Mouse (Mus musculus) testis, adult 2 months (tissue): ENCODE results near the gene Maats1. TPM values are rescaled to one million over a fixed set of nuclear protein-coding genes. Genes with fewer than 3 reads are reported as not detected.

ENCODE experiments used
- H3K27ac ChIP-seq: fragments of 200-500 bp; 2 replicates; pipeline ENCODE4 v1.5.1; 2012; ENCODE audit warnings: low read depth, low read length; ENCODE audit not compliant: control insufficient read depth, insufficient read depth
- H3K27me3 ChIP-seq: fragments of 200-500 bp; 2 replicates; pipeline ENCODE4 v1.6.1; 2012; ENCODE audit warnings: mild to moderate bottlenecking, low read length, moderate library complexity; ENCODE audit not compliant: control insufficient read depth, insufficient read depth
- H3K36me3 ChIP-seq: fragments of 200-500 bp; 2 replicates; pipeline ENCODE4 v1.6.1; 2012; ENCODE audit warnings: mild to moderate bottlenecking, low read length; ENCODE audit not compliant: control insufficient read depth, insufficient read depth
- H3K4me1 ChIP-seq: fragments of 200-500 bp; 2 replicates; pipeline ENCODE4 v1.6.1; 2012; ENCODE audit warnings: low read length; ENCODE audit not compliant: control insufficient read depth, insufficient read depth
- H3K4me3 ChIP-seq: fragments of 200-500 bp; 2 replicates; pipeline ENCODE4 v1.5.1; 2012; ENCODE audit warnings: low read depth, mild to moderate bottlenecking, low read length, moderate library complexity, mixed read lengths; ENCODE audit not compliant: control insufficient read depth
- CTCF ChIP-seq: fragments of 200-500 bp; IDR thresholded peaks from 2 replicates; pipeline ENCODE4 v1.5.1; 2012; ENCODE audit warnings: low read depth, mild to moderate bottlenecking, inconsistent platforms, low read length, moderate library complexity; ENCODE audit not compliant: control insufficient read depth, insufficient read depth, insufficient replicate concordance
- POLR2A ChIP-seq: fragments of 200-500 bp; IDR thresholded peaks from 2 replicates; pipeline ENCODE4 v1.6.1; 2012; ENCODE audit warnings: low read depth, mild to moderate bottlenecking, inconsistent platforms, low read length, moderate library complexity; ENCODE audit not compliant: control insufficient read depth
- polyA plus RNA-seq: library from polyadenylated mRNA; depleted of rRNA; stranded (reverse); fragments of >200 nt; gene quantifications from 2 replicates; pipeline ENCODE4 v1.2.3, GENCODE M21; 2012

The Maats1 gene
- polyA plus RNA-seq, 1 experiment: 23.4 TPM

DNA sequence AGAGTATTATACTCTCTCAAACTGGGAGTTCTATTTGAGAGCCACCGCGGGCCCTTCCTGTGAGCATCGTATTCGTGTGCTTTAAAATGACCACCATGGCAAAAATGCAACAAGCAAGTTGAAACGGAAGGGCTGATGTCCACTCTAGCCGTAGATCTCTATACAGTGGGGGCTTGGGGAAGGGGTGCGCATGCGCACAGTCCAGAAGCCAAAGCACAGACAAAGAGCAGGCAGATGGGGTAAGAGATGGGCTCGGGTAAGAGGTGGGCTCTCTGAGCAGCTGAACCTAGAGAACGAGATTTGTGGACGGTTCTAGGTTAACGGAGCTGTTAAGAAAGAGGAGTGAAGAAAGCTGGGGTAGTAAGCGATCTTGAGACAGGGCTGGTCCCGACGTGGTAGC is 17.6 kb downstream of the Maats1 start:
- Histone ChIP-seq H3K36me3 (no peaks in the 10 kb centered on the region), H3K27ac (no peak overlapping the region), H3K4me1 (peaks cover 6% of the 10 kb centered on the region; the same call in 1 of the 2 replicates), H3K27me3 (no peaks in the 10 kb centered on the region), H3K4me3 (peak overlapping the region; percentile 47)
- no peak for TF ChIP-seq POLR2A
- no peak for TF ChIP-seq CTCF

DNA sequence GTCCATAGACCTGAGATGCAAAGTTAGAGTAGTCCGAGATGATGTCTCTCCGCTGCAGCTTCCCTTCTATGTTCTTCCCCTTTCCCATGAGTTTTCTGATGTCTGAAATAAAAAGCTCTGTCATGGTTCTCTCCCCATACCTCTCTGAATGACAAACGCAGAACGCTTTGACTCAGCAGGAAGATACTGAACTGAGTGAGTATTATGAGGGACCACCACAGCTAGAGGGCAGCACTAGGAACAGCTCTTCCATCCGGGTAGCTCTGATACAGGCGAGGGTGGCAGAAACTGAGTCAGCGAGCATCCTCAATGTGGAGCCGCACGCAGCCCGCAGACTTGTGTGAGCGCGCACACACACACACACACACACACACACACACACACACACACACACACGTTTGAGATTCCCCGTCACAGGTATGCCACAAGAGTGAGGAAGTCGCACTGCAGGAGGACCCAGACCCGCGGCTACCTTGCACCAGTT is 20.4 kb downstream of the Maats1 start:
- Histone ChIP-seq H3K36me3 (no peaks in the 10 kb centered on the region), H3K4me3 (no peak overlapping the region), H3K27me3 (no peaks in the 10 kb centered on the region), H3K4me1 (peaks cover 6% of the 10 kb centered on the region; the same call in 1 of the 2 replicates), H3K27ac (no peak overlapping the region)
- TF ChIP-seq CTCF (peak; percentile 46; the same call in 1 of the 2 replicates), POLR2A (no peak)

DNA sequence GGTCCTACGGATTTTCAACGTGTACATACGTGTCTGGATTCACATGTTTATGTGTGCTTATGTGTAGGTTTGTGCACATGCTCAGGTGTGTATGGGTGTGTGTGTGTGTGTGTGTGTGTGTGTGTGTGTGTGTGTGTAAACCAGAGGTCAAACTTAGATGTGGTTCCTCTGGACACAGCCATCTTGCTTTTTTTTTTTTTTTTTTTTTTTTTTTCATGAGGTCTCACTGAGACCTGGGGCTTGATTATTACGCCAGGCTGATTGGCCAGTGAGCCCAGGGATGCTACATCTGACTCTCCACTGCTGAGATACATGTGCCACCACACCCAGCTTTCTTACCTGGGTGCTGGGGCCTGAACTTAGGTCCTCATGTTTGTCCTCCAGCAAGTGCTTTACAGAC is 22.9 kb downstream of the Maats1 start:
- TF ChIP-seq POLR2A: no peak
- no peak for TF ChIP-seq CTCF
- Histone ChIP-seq H3K4me3 (peak overlapping the region; percentile 14), H3K27ac (no peak overlapping the region), H3K36me3 (no peaks in the 10 kb centered on the region), H3K4me1 (peaks cover 3% of the 10 kb centered on the region; the same call in 1 of the 2 replicates), H3K27me3 (no peaks in the 10 kb centered on the region)

DNA sequence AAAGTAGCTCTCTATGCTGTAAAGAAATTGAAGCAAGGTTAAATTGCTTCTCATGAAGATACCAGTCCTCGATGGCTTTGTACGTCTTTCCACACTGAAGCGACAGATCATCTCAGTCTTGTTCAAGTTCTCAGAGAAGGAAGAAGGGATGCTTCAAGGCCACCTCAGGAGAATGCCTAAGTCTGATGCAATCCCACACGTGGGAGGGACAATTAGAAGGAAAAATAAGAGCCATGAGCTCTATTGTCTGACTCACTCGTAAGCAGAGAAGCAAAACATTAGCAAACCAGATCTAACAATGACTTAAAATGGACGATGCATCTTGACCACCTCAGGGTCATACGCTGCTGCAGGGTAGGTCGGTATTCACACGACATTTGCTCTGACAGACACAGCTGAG is 23.5 kb downstream of the Maats1 start:
- H3K4me3 ChIP-seq: peak overlapping the region; percentile 14
- TF ChIP-seq CTCF (no peak), POLR2A (no peak)
- no peak overlapping the region for H3K27ac ChIP-seq
- no peaks in the 10 kb centered on the region for H3K27me3 ChIP-seq
- no peaks in the 10 kb centered on the region for H3K36me3 ChIP-seq
- no peaks in the 10 kb centered on the region for H3K4me1 ChIP-seq

DNA sequence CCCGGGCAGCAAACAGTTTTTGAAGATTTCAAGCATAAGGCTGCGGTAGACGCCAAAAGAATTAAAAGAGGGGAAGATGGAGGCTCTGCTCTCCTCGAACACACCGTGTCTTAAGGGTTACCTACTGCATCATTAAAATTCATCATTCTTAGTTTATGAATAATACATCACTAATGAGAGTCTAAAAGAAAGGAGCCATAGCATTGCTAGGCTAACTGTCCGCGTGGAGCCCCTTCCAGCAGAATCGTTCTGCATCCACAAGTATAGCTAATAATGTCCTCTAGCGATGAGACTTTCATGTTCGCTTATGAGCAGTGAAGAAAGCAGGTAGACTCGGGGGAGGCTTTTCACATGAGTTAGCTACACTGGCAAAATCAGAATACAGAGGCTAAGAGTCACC is 33.7 kb downstream of the Maats1 start:
- H3K4me3 ChIP-seq: no peak overlapping the region
- no peaks in the 10 kb centered on the region for H3K36me3 ChIP-seq
- TF ChIP-seq POLR2A (no peak), CTCF (no peak)
- H3K27me3 ChIP-seq: no peaks in the 10 kb centered on the region
- H3K4me1 ChIP-seq: no peaks in the 10 kb centered on the region; the same call in 1 of the 2 replicates
- no peak overlapping the region for H3K27ac ChIP-seq

DNA sequence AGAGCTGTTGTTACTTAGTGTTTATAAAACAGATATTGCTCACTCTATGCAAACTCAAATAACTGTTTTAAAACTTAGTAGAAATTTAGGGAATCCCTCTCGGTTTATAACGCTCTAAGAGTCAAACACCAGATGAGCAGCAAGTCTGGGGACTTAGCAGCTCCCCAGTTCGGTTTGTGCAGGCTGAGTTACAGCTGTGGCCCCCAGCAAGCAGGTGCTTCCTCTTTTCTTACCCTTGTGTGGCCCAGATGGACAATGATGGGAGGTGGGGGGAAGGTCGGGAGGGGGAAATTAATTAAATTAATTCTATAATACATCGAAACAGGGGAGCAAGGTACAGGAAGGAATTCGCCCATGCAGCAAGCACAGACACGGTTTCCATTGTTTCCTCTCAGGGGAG is 34.3 kb downstream of the Maats1 start:
- no peak overlapping the region for H3K4me3 ChIP-seq
- H3K4me1 ChIP-seq: no peaks in the 10 kb centered on the region; the same call in 1 of the 2 replicates
- no peaks in the 10 kb centered on the region for H3K27me3 ChIP-seq
- TF ChIP-seq POLR2A (no peak), CTCF (no peak)
- H3K27ac ChIP-seq: no peak overlapping the region
- no peaks in the 10 kb centered on the region; the same call in 1 of the 2 replicates for H3K36me3 ChIP-seq

DNA sequence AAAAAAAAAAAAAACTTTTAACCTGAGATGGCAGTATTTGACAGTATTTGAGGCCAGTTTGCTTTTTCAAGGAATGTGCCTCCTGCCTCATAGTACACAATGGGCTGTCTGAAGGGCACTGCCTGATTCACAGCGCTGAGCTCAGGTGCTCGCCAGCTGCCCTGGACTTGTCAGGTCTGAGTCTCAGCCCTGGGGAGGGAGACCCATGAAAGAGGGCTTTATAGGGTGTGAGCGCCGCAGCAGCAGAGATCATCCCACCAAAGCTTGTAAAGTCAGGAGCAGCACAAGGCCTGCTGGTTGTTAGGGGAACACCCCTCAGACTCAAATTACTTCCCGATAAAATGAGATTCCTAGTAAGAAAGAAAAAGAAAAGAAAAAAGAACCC is 34.7 kb downstream of the Maats1 start:
- no peak for TF ChIP-seq CTCF
- TF ChIP-seq POLR2A: no peak
- Histone ChIP-seq H3K27me3 (no peaks in the 10 kb centered on the region), H3K4me3 (no peak overlapping the region), H3K4me1 (no peaks in the 10 kb centered on the region; the same call in 1 of the 2 replicates), H3K27ac (no peak overlapping the region), H3K36me3 (no peaks in the 10 kb centered on the region; the same call in 1 of the 2 replicates)

DNA sequence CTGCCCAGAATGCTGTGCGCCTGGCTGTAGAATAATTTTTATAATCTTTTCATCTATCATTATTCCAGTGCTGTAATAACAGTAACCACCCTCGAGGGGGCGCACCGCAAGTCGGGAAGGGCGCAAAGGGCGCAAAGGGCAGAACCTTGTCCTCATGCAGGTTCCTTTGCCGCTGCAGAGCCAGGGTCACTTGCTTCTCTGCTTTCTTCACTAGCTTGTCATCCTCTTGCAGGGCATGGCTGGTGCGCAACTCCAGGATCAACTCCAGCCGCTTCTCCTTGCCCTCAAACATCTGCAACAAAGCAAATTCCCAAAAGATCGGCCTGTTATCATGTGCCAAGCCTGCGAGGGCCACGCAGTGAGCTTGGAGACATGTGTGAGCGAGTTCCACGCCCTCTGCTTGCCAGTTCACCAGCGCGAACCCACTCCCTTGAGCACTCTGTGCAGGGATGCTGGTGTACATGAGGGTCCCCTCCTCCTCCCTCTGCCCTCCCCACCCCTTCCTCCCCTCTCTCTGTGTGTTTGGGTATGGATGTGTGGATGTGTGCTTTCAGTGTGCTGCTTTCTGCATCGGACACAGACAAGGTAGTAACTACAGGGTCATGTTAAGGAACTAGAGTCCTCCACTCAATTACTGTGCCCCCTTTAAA is 35.2 kb downstream of the Maats1 start:
- H3K27ac ChIP-seq: no peak overlapping the region
- H3K27me3 ChIP-seq: no peaks in the 10 kb centered on the region
- no peak overlapping the region for H3K4me3 ChIP-seq
- H3K36me3 ChIP-seq: no peaks in the 10 kb centered on the region; the same call in 1 of the 2 replicates
- H3K4me1 ChIP-seq: no peaks in the 10 kb centered on the region; the same call in 1 of the 2 replicates
- TF ChIP-seq CTCF: peak; percentile 79; the same call in 1 of the 2 replicates
- TF ChIP-seq POLR2A: no peak
